Mouse (Mus musculus) ES-Bruce4 (cell line): Measurements from ENCODE around the gene Tac2.

Experiments used
- CTCF ChIP-seq: IDR thresholded peaks from one replicate; pipeline ENCODE4 v1.8.1; 2011; ENCODE audit warnings: low read depth, low read length
- EP300 ChIP-seq: IDR thresholded peaks from 2 replicates; pipeline ENCODE4 v1.6.1; 2011; ENCODE audit warnings: low read depth, low read length; ENCODE audit not compliant: insufficient read depth
- POLR2A ChIP-seq: IDR thresholded peaks from one replicate; pipeline ENCODE4 v1.8.1; 2011; ENCODE audit warnings: low read length; ENCODE audit not compliant: insufficient read depth

- TF ChIP-seq CTCF (no peak), EP300 (no peak), POLR2A (no peak)
These were observed 41.4 kb upstream of the Tac2 start for GRCm38 (mm10) chr10:127682886-127683285.
